Mouse (Mus musculus) embryo, embryonic 11.5 days (tissue): Measurements from ENCODE around the gene Cmbl.

Experiments
- DNase-seq: peaks from one replicate; pipeline ENCODE4 v3.0.0-alpha.2; 2012; ENCODE audit warnings: low read depth, low spot score

Cmbl gene

DNA sequence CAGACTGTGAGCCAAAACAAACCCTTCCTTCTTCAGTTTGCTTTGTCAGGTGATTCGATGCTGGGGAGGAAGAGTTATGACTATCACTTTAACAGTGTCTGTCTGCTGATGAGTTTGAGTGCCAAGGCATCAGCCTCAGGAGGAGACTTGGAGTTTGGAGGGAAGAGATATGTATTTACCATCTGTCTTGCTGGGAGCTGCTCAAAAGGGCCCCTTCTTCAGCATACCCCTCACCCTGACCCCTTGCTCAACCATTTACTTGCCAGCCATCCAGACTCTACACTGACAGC is 24.7 kb upstream of the Cmbl start:
- DNase-seq, result no peak

DNA sequence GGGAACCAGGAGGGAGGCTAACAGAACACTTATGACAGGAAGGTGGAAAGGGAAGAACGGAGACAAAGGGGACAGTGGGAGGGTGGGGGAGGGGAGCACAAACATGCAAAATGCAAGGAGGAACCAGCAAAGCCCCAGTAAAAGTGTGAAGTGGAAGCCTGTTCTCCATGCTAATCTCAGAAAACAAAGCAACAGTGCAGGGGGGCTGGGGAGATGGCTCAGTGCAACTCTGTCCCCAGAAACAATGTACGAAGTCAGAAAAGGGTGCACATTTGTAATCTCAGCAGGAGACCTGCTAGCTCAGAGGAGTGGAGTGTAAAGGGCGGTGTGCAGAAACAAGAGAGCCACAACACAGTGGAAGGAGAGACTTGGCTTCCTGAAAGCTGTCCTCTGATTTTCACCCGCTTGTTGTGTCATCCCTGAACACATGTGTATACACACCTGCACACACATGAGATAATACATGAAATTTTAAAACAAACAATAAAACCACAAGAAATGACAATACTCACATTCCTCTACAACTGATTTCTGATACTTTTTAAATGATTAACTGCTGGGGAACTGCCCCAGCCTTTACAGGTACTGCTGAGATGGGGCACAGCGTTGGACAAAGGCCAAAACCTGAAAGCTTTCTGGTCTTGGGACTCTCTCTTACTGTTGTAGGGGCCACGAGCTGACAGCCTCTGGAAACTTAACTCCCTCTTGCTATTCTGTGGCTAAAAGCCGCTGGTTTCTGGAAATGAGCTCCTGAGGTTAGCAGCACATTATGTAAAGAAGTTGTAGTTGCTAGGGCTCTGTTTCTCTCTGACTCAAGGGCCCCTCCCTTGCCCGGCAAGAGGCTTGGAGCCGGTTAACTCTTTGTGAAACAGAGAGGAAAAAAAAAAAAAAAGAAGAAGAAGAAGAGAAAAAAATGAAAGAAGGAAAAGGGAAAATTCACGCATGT is 22.9 kb upstream of the Cmbl start:
- no peak for DNase-seq

DNA sequence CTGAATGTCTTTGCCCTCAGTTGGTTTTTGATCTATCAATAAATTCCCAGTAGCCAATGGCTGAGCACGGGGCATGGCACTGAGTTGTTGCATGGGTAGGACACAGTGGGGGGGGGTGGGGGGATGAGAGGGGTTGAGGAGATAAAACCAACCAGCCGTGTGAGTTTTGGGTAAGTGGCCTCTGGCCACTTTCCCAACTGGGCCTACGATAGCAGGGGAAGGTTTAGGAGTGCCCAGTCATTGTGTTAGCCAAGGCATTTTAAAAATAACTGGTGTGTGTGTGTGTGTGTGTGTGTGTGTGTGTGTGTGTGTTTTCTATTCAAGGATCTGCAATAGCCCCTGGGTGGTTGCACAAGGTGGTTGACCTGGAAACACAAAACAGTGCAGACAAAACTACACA is 21.9 kb upstream of the Cmbl start:
- DNase-seq, result no peak

DNA sequence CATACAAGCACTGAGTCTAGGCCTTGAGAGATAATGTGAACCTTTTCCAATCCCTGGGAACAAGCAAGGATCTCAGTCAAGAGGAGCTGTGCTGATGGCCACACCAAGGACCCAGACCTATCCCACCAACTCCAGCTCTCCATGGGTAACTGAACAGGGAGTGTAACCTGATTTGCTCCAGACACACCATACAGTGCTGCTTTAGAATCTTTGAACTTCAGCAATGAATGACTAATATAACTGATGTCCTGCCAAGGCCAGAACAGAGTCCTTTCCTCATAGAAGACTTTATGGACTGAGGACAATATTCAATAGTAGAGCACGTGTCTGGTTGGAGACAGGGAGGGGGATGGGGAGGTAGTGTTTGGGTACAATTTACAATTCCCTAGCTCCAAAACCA is 20.1 kb upstream of the Cmbl start:
- DNase-seq, result no peak

DNA sequence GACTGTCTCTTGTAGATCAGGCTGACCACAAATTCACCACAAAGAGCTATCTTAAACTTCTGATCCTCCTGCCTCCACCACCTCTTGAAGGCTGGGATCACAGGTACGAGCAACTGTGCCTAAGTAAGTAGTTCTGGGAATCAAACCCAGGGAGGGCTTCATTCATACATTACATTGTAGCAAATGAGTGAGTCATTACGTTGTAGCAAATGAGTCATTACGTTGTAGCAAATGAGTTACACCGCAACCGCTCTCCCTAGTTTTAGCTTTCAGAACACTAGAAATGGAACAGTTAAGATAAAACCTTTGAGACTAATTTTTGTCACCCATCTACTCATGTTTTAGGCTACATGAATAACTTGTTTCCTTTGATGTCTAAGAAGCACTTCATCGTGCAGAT is 18.9 kb upstream of the Cmbl start:
- DNase-seq, result no peak

DNA sequence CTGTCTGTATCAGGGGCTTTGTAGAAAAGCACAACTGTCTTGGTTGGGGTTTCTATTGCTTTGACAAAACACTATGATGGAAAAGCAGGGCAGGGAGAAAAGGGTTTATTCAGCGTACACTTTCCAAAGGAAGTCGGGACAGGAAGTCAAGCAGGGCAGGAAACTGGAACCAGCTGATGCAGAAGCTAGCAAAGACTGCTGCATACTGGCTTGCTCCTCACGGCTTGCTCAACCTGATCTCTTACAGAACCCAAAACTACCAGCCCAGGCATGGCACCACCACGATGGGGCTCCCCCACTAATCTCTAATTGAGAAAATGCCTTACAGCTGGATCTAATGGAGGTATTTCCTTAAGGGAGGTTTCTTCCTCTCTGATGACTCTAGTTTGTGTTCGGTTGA is 17.8 kb upstream of the Cmbl start:
- no peak for DNase-seq

DNA sequence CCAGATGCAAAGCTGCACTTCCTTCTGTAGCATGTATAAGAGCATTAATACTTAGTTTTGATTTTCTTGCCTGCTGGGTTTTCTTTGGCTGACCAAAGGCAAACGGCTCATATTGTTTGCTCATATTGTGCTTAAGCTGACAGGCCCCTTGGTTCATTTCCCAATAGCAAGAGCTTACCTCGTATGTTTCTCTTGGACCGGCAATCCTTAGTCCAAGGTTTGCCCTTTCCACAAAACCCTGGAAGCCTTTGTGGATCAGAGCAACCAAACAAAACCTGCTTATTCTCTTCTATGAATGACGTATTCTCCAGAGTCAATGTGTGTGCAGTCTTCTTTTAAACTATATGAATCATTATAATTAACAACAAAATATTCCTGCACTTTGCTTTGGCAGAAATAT is 14.8 kb upstream of the Cmbl start:
- DNase-seq, result no peak

DNA sequence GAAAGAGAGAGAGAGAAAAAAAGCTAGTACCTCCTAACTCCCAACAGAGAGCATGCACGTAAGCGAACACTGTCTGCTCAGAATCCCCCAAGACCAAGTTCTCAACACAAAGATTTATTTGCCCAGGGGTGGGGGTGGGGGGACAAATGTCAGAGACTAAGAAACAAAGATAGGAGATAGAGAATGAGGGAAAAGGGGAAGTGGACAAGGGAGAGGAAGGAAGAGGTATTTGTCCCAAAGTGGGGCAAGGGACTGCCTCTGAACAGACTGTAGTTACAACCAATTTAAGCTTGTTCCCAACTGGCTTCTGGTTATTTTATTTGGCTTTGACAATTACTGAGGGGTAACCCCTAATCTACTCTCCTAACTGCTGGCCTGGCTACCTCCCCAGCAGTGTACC is 10.3 kb upstream of the Cmbl start:
- DNase-seq, result no peak

DNA sequence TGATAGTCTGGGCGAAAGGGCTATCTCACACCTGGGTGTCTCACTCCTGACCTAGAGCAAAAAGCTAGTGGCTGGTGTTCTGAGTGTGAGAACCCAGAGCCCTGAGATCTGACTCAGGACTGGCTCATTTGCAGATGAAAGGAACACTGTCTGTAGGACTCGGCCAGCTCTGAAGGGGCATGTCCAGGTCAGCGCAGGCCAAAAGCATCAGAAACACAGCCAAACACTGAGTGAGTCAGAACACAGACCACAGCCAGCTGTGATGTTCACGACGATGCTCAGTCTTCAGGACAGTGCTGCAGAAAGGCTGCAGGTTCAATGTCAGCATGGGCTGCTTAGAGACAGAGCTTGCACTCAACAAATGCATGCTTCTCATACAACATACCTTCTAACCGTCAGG is 3.8 kb upstream of the Cmbl start:
- DNase-seq, result no peak

DNA sequence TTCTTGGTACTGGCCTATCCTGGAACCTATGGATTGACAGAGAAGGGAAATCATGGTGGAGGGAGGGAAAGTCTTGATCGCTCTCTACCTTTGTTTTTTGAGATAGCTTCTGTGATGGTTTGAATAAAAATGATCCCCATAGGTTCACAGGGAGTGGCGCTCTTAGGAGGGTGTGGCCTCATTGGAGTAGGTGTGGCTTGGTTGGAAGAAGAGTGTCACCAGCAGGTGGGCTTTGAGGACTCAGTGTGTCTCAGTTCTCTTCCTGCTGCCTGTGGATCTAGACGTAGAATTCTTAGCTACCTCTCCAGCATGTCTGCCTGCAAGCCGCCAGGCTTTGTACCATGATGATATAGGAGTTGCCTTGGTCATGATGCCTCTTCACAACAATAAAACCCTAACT is 3.2 kb upstream of the Cmbl start:
- no peak for DNase-seq

DNA sequence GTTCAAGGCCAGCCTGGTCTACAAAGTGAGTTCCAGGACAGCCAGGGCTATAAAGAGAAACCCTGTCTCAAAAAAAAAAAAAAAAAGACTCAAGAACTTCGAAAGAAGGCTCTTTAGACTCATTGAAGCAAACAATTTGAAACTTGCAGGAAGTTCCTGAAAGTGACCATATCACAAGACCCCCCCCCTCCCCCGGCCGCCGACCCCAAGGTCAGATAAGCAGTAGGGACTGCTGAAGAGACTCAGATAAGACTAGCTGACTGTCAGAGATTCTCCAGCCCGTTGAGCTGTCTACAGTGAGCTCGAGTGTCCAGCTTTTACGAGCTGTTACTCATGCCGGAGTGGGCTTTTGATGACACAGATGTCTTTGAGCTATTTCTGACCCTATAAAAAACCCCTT is 2.3 kb upstream of the Cmbl start:
- no peak for DNase-seq

DNA sequence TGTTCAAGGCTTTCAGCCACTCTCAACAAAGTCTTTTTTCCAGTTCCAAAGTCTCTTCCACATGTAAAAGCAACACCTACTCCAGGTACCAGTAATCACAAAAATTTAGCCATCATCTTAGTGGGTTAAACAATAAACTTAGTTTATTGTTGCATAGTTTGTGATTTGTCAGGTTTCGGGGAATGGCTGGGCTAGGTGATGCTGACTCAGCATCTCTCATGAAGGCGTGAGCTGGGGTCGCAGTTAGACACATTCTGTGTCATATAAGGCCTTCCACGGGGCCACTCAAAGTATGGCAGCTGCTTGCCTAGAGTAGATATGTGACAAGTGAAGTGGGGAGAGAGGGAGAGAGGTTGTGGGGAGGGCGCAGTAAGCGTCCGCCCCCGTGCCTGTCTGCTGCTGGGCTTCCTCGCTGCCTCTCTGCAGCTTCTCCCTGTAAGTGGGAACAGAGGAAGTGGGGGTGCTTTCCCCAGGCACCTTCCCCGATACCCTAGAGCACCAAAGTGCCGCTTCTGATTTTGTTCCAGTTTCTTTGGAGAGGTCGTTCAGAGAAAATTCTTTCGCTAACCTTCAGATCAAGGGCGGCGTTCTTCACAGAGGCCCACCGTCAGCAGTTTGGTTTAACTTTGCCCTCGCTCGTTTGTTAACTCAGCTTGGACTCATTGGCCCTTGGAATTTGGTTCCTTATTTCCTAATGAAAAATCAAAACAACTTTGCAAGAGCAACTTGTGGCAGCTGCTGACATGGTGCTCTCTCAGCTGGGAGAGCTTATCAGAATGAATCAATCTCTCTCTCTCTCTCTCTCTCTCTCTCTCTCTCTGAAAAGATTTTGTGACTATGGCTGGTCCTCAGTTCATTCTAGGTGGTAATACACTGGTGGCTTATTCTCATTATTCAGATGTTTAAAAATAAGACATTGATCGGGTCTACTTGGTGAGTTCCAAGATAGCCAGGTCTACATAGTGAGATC is 1.3 kb upstream of the Cmbl start:
- DNase-seq, result no peak

DNA sequence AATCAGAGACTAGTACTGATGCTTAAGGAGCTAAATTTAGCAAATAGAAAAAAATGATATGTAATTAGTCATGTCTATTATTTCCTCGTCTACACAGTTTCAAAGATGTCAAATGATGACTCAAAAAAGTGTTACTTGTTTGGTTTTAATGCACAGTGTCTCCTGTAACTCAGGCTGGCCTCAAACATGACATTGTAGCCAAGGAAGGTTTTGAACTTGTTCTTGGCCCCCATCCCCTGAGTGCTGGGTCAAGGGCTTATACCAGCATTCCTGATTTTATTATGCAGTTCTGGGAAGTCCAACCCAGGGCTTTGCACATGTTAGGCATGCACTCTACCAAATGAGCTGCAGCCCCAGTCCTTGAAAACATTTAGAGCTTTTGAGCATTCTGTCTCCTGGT is 597 bp downstream of the Cmbl start:
- DNase-seq, result no peak

DNA sequence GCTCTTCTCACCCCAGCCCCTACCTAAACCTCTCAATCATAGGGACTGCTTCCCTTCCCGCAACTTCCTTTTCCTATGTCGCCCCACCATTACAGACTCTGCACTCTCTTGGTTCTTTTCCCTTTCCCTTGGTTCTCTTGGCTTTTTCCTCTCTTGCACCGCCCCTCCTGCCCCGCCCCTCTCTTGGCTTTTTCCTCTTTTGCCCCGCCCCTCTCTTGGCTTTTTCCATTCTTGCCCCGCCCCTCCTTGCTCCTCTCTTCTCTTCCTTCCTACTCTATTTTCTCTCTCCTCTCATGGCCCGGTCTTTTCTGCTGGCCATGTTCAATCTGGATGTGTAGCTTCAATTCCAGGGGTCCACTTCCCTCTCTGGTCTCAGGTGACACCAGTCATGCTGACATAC is 2.2 kb downstream of the Cmbl start:
- DNase-seq, result no peak

DNA sequence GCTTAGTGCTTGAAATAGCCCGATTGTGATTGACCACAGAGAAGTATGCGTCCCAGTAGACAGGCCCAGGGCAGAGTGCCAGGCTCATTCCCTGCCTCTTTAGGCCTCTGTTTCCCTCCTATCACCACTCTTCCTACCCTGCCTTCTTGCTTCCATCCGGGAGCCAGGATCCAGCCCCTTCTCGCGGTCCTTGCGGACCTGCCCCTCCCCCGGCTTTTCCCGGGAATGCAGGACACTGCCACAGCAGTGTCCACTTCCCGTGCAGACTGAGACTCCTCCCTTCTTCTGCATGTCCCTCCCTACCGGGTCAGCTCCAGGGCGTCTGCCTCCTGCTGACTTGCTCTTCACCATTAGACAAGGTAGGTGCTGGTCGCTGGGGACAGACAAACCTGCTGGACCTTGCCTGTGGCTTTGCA is 3.4 kb downstream of the Cmbl start:
- no peak for DNase-seq

DNA sequence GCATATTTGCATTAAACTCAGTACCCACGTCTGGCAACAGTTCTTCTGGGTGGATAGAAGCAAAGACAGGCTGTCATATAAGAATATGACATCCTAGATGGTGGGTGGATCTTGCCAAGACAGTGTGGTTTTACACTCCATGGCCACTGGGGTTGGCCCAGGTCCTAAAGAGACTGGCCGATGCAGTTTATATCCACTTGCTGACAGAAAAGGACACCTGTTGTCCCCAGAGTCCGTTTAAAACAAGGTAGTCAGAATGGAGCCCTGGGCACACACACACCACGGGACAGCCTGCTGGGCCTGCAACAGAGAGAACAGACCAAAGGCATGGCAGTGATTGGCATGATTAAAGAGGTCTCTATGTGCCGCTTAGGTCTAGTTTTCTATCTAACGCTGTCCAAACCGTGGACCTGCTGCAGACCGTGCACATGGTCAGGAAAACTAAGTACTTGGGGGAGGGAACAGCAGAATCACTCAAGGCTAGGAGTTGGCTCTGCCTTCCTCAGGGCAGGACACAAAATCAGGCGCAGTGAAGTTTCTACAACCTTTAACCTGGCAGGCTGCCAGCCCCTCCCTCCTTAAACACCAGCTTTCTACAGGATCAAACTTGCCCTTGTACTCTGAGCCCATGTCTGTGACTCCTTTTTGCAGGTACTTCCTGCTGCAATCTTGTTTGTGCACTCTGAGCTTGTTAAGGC is 4.3 kb downstream of the Cmbl start:
- DNase-seq, result no peak

DNA sequence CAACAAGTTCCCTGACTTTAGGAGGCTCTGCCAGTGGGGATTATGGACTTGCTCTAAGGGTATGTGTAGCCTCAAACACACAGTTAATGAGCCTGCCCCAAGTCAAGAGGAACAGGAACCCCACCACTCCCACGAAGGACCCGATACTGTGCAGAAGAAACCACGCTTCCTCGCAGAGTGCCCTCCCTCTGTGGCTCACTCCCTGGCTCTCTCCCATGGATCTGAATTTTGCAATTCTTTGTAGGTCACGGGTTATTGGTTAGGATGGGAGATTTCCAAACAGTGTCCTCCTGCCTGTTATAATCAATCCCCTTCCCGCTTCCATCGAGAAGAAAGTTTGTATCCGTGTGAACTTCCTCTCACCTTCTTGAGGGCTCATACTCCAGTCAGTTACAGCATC is 5.8 kb downstream of the Cmbl start:
- no peak for DNase-seq

DNA sequence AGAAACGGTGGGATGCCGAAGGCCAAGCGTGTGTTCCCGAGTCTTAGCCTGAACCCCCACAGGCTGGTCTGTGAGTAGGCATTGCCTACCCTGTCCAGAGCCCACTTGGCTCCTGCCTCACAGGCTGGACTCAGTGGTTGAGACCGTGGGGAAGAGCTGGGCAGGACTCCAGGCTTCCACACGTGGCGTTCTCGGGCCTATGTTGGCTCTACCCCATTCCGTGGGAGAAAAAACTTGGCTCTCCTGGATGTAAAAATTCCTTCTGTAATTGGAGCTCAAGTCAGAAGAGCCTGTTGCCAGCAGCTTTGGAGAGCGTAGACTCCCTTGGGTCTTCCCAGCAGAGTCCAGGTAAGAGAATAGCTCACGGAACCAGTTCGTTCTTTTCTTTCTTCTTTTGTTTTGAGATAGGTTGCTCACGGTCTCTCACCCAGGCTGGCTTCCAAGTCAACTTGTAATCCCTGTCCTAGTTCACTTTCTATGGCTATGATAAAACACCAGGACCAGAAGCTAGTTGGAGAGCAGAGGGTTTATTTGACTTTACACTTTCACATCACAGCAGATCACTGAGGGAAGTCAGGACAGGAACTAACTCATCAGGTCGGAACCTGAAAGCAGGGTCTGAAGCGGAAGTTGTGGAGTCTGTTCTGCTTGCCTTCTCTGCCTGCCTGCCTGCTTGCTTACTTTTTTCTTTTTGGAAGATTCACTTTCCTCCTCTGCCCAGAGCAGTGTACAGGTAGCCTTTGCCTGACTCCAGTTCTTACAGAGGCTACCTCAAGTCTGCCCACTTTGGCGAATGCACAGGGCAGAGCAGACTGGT is 6.9 kb downstream of the Cmbl start:
- no peak for DNase-seq

DNA sequence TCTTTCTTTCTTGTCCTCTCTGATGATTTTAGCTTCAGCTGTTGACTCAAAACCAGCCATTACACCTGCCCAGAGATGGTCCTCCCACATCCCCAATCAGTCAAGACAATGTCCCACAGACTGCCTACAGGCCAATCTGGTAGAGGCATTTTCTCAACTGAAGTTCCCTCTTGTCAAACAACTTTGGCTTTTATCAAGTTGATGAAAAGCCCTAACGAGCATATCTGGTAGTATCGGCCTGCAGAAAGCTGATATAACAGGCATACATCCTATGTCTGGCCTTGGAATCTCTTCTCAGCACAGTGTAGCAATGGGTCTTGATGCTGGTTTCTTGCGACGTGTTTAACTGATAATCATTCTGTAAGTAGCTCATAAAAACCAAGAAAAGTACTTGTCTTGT is 8.1 kb downstream of the Cmbl start:
- no peak for DNase-seq

DNA sequence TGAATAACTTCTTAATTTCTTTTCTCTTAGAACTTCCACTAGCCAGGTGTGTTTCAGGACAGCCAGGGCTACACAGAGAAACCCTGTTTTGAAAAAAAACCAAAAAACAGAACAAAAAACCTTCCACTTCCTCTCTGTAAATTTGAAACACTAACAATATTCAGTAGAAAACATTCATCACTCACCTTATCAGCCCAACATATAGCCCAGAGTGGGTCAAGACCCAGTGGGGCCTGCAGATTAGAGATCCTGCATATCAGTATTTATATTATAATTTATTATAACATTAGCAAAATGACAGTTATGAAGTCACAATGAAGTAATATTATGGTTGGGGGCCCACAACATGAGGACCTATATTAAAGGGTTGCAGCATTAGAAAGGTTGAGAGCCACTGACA is 8.5 kb downstream of the Cmbl start:
- DNase-seq, result no peak

DNA sequence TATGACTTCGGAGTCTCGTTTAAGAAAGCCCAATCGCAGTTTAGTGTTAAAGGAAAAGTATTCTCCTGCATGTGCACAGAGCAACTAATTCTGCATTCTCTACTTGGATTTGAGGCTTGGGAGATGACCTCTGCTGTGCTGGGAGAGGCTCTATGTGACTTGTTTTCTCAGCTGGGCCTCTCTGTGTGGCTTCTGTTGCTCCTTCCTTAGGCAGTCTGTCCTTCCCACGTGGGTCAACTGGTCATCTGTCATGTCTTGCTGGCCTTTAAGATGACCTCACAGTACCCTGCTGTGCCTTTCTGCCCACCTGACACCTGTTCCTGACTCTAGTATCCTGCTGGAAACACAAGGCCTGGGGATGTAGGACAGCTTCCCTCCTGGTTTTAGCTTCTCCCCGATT is 10.9 kb downstream of the Cmbl start:
- no peak for DNase-seq
